Mouse (Mus musculus): ENCODE data around the gene Mbtps1.

DNA sequence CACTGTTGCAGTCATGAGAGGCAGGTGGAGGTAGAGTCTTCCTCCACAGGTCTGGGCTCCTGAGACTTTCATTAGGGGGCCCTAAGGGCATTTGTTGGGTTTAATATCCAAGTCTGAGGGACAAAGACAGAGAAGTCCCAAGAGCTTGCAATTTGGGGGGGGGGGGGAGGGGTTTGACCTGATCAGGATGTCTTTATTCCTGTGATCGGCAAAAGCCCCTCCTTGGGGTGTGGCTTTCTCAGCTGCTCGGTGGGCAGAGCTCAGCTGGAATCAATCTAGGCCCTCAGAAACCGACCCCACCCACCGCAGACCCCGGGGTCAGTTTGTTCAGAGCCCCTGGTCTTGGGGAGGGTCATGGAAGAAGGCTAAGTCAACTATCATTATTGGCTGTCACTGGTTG, 56.9 kb downstream of the Mbtps1 start, which contains the start of gene Slc38a8:
- TF ChIP-seq GATA1 (IDR thresholded peaks at IDR 0.05; ENCODE audit: borderline replicate concordance, low read length) (no peak), CTCF (IDR thresholded peaks at IDR 0.05; ENCODE audit: low read depth, low read length) (no peak)
